Mouse (Mus musculus): ENCODE measurements around the gene Trim72.

Gene Trim72

GRCm38 (mm10) chr7:128003688-128004087, at the start of gene Trim72:
Trim72 (plus strand) TSS chr7:128003949.
- in situ Hi-C loops (cut with MboI; ENCODE audit: unreplicated experiment in 2 of 2), result loop anchor here in 1 of 2 experiments (25.0 kb wide), 1 partner anchor 709 kb away; no protein-coding TSS in a partner anchor

- in situ Hi-C loops (cut with MboI; ENCODE audit: unreplicated experiment in 2 of 2), result no loop called here
Measured at GRCm38 (mm10) chr7:127959364-127959763, 44.4 kb upstream of the Trim72 start.

GRCm38 (mm10) chr7:127966371-127966918, 37.3 kb upstream of the Trim72 start:
- in situ Hi-C loops (cut with MboI; ENCODE audit: unreplicated experiment in 2 of 2), result no loop called here

GRCm38 (mm10) chr7:127967004-127967921, 36.5 kb upstream of the Trim72 start, which contains the start of gene Fus:
Fus (plus strand) TSS chr7:127967457.
- in situ Hi-C loops (cut with MboI; ENCODE audit: unreplicated experiment in 2 of 2), result no loop called here

- in situ Hi-C loops (cut with MboI; ENCODE audit: unreplicated experiment in 2 of 2), result no loop called here
Measured at GRCm38 (mm10) chr7:127967922-127968828, 35.6 kb upstream of the Trim72 start.

- in situ Hi-C loops (cut with MboI; ENCODE audit: unreplicated experiment in 2 of 2), result no loop called here
Measured at GRCm38 (mm10) chr7:127974413-127974930, 29.3 kb upstream of the Trim72 start.

GRCm38 (mm10) chr7:127978856-127979255, 24.9 kb upstream of the Trim72 start:
- in situ Hi-C loops (cut with MboI; ENCODE audit: unreplicated experiment in 2 of 2), result loop anchor here in 1 of 2 experiments (25.0 kb wide), 2 partner anchors 358 to 733 kb away; no protein-coding TSS in a partner anchor

GRCm38 (mm10) chr7:127980606-127981005, 23.1 kb upstream of the Trim72 start:
- in situ Hi-C loops (cut with MboI; ENCODE audit: unreplicated experiment in 2 of 2), result loop anchor here in 1 of 2 experiments (5.0 to 25.0 kb wide), 3 partner anchors 227 to 732 kb away; partner anchors contain the start of gene Cox6a2

- in situ Hi-C loops (cut with MboI; ENCODE audit: unreplicated experiment in 2 of 2), result loop anchor here (5.0 to 25.0 kb wide), 3 partner anchors 218 to 723 kb away; partner anchors contain the start of gene Cox6a2 (in 1 of the 2)
Measured at GRCm38 (mm10) chr7:127988904-127989303, 14.8 kb upstream of the Trim72 start.

- in situ Hi-C loops (cut with MboI; ENCODE audit: unreplicated experiment in 2 of 2), result loop anchor here (5.0 to 25.0 kb wide), 4 partner anchors 103 to 720 kb away; no protein-coding TSS in a partner anchor
Measured at GRCm38 (mm10) chr7:127991643-127992487, 11.9 kb upstream of the Trim72 start.

GRCm38 (mm10) chr7:127992488-127993340, 11.0 kb upstream of the Trim72 start:
- in situ Hi-C loops (cut with MboI; ENCODE audit: unreplicated experiment in 2 of 2), result loop anchor here (5.0 to 25.0 kb wide), 4 partner anchors 102 to 720 kb away; no protein-coding TSS in a partner anchor

- in situ Hi-C loops (cut with MboI; ENCODE audit: unreplicated experiment in 2 of 2), result loop anchor here (5.0 to 25.0 kb wide), 4 partner anchors 101 to 719 kb away; no protein-coding TSS in a partner anchor
Measured at GRCm38 (mm10) chr7:127993341-127993977, 10.3 kb upstream of the Trim72 start, which contains the start of gene Pycard. Pycard (minus strand) TSS chr7:127993867.

GRCm38 (mm10) chr7:127999436-127999835, 4.3 kb upstream of the Trim72 start:
- in situ Hi-C loops (cut with MboI; ENCODE audit: unreplicated experiment in 2 of 2), result loop anchor here (10.0 to 25.0 kb wide), 3 partner anchors 95 to 713 kb away; no protein-coding TSS in a partner anchor

- in situ Hi-C loops (cut with MboI; ENCODE audit: unreplicated experiment in 2 of 2), result loop anchor here in 1 of 2 experiments (25.0 kb wide), 1 partner anchor 712 kb away; no protein-coding TSS in a partner anchor
Measured at GRCm38 (mm10) chr7:128000068-128000950, 3.4 kb upstream of the Trim72 start.

GRCm38 (mm10) chr7:128003098-128003497, 651 bp upstream of the Trim72 start:
- in situ Hi-C loops (cut with MboI; ENCODE audit: unreplicated experiment in 2 of 2), result loop anchor here in 1 of 2 experiments (25.0 kb wide), 1 partner anchor 709 kb away; no protein-coding TSS in a partner anchor

- in situ Hi-C loops (cut with MboI; ENCODE audit: unreplicated experiment in 2 of 2), result loop anchor here in 1 of 2 experiments (25.0 kb wide), 1 partner anchor 708 kb away; no protein-coding TSS in a partner anchor
Measured at GRCm38 (mm10) chr7:128004150-128004486, 369 bp downstream of the Trim72 start.

Measured in v-Abl transformed pro-B cells (cell line).